Mouse (Mus musculus) hindbrain, embryonic 15.5 days (tissue): ENCODE measurements around the gene Dlg4. TPM values are rescaled to one million over a fixed set of nuclear protein-coding genes. Genes with fewer than 3 reads are reported as not detected.
A peak's percentile ranks its signal among the peaks of the same experiment; 100 is the strongest.

Source experiments
- microRNA counts: library from miRNA; unstranded; fragments of <30 nt; microRNA quantifications from one replicate; lab custom pipeline; 2016
- microRNA-seq: library from miRNA; unstranded; fragments of <30 nt; microRNA quantifications from one replicate; pipeline ENCODE4, GENCODE M21; 2016
- polyA plus RNA-seq: library from polyadenylated mRNA; unstranded; fragments of >200 nt; fragmentation: Nextera tagmentation; extraction: Ambion mirVana; gene quantifications from 2 replicates; pipeline ENCODE4 v1.2.1, GENCODE M21; 2015

The Dlg4 gene
- polyA plus RNA-seq, 1 experiment from 2014 or later, result 23.8 TPM

MicroRNAs encoded within 50 kb of the gene (microRNA counts, 519-probe panel; counts per million panel counts)
- not detected for microRNA mmu-miR-324-3p (lab: Ali Mortazavi, UCI)
- microRNA mmu-miR-324-5p (lab: Ali Mortazavi, UCI), result 3,066 counts per million, percentile 60 among the panel's probes with 10 or more counts

Small RNA genes lying within 50 kb of the gene (microRNA-seq; reads per million reads assigned to microRNA genes)
- gene Gm44349 (not detected), gene Mir324 (3,205 reads per million, percentile 87 among the genes with 10 or more reads in this experiment)

Other genes starting within 250 kb of the Dlg4 start
- 1.2 and 2.2 TPM in 2 replicates for gene Chrnb1, start 221.0 kb upstream of the Dlg4 start, polyA plus RNA-seq
- 5.7 and 7.1 TPM in 2 replicates for gene Fgf11, start 215.1 kb upstream of the Dlg4 start, polyA plus RNA-seq
- gene Tmem102, start 211.3 kb upstream of the Dlg4 start, polyA plus RNA-seq, result 1.1 and 2.0 TPM in 2 replicates
- not detected in 2 replicates for gene Gm39566, start 201.6 kb upstream of the Dlg4 start, polyA plus RNA-seq
- gene Spem2, start 198.5 kb upstream of the Dlg4 start, polyA plus RNA-seq, result not detected in 2 replicates
- 0.21 and 0.34 TPM in 2 replicates for gene Spem1, start 194.8 kb upstream of the Dlg4 start, polyA plus RNA-seq
- 20.9 and 21.0 TPM in 2 replicates for gene Nlgn2, start 179.2 kb upstream of the Dlg4 start, polyA plus RNA-seq
- gene Tmem256, start 178.4 kb upstream of the Dlg4 start, polyA plus RNA-seq, result 375 and 391 TPM in 2 replicates
- gene Plscr3, start 170.6 kb upstream of the Dlg4 start, polyA plus RNA-seq, result 46.0 and 47.5 TPM in 2 replicates
- 0.10 and 0.12 TPM in 2 replicates for gene Tnk1, start 158.2 kb upstream of the Dlg4 start, polyA plus RNA-seq
- not detected in 2 replicates for gene Tmem95, start 138.9 kb upstream of the Dlg4 start, polyA plus RNA-seq
- gene Kctd11, start 135.5 kb upstream of the Dlg4 start, polyA plus RNA-seq, result 2.0 and 2.4 TPM in 2 replicates
- gene Acap1, start 121.4 kb upstream of the Dlg4 start, polyA plus RNA-seq, result 0.52 and 0.58 TPM in 2 replicates
- gene 2810408A11Rik, start 116.0 kb upstream of the Dlg4 start, polyA plus RNA-seq, result 8.8 TPM in 2 replicates
- 16.6 and 19.9 TPM in 2 replicates for gene Neurl4, start 115.9 kb upstream of the Dlg4 start, polyA plus RNA-seq
- 68.4 and 69.9 TPM in 2 replicates for gene Gps2, start 103.1 kb upstream of the Dlg4 start, polyA plus RNA-seq
- gene Eif5a, start 95.0 kb upstream of the Dlg4 start, polyA plus RNA-seq, result 1,083 and 1,119 TPM in 2 replicates
- 6.7 and 6.8 TPM in 2 replicates for gene Ybx2, start 81.1 kb upstream of the Dlg4 start, polyA plus RNA-seq
- 3.4 and 4.1 TPM in 2 replicates for gene Slc2a4, start 68.8 kb upstream of the Dlg4 start, polyA plus RNA-seq
- gene Cldn7, start 52.2 kb upstream of the Dlg4 start, polyA plus RNA-seq, result 0.34 and 1.0 TPM in 2 replicates
- 23.5 and 27.1 TPM in 2 replicates for gene Ctdnep1, start 35.8 kb upstream of the Dlg4 start, polyA plus RNA-seq
- gene Elp5, start 34.4 kb upstream of the Dlg4 start, polyA plus RNA-seq, result 163 and 174 TPM in 2 replicates
- gene Gabarap, start 25.8 kb upstream of the Dlg4 start, polyA plus RNA-seq, result 561 and 571 TPM in 2 replicates
- 56.1 and 62.2 TPM in 2 replicates for gene Phf23, start 21.2 kb upstream of the Dlg4 start, polyA plus RNA-seq
- gene Dvl2, start 16.3 kb upstream of the Dlg4 start, polyA plus RNA-seq, result 26.4 and 28.7 TPM in 2 replicates
- gene Acadvl, start 1.5 kb upstream of the Dlg4 start, polyA plus RNA-seq, result 58.0 and 62.2 TPM in 2 replicates
- 2.8 and 4.7 TPM in 2 replicates for gene Asgr1, start 37.1 kb downstream of the Dlg4 start, polyA plus RNA-seq
- not detected in 2 replicates for gene Asgr2, start 75.7 kb downstream of the Dlg4 start, polyA plus RNA-seq
- gene Mgl2, start 113.4 kb downstream of the Dlg4 start, polyA plus RNA-seq, result 1.4 and 1.6 TPM in 2 replicates
- 0.64 and 1.3 TPM in 2 replicates for gene Clec10a, start 139.3 kb downstream of the Dlg4 start, polyA plus RNA-seq
- gene Slc16a11, start 195.8 kb downstream of the Dlg4 start, polyA plus RNA-seq, result 7.6 and 8.1 TPM in 2 replicates
- 14.3 and 16.5 TPM in 2 replicates for gene Slc16a13, start 204.1 kb downstream of the Dlg4 start, polyA plus RNA-seq
- gene Bcl6b, start 212.9 kb downstream of the Dlg4 start, polyA plus RNA-seq, result 5.5 and 5.6 TPM in 2 replicates
- gene 0610010K14Rik, start 221.0 kb downstream of the Dlg4 start, polyA plus RNA-seq, result 168 and 175 TPM in 2 replicates
- 13.7 TPM in 2 replicates for gene Gm21988, start 222.9 kb downstream of the Dlg4 start, polyA plus RNA-seq
- gene Rnasek, start 222.9 kb downstream of the Dlg4 start, polyA plus RNA-seq, result 394 and 408 TPM in 2 replicates
- 1.2 and 1.7 TPM in 2 replicates for gene Alox12, start 238.4 kb downstream of the Dlg4 start, polyA plus RNA-seq